Mouse (Mus musculus): Measurements from ENCODE around the gene Tsr1. TPM values are rescaled to one million over a fixed set of nuclear protein-coding genes. Genes with fewer than 3 reads are reported as not detected.
A peak's percentile ranks its signal among the peaks of the same experiment; 100 is the strongest.

Tsr1 gene
- 31.6 and 32.7 TPM in 2 replicates for polyA plus RNA-seq (2015; fragmentation: Nextera tagmentation; extraction: Ambion mirVana)

DNA sequence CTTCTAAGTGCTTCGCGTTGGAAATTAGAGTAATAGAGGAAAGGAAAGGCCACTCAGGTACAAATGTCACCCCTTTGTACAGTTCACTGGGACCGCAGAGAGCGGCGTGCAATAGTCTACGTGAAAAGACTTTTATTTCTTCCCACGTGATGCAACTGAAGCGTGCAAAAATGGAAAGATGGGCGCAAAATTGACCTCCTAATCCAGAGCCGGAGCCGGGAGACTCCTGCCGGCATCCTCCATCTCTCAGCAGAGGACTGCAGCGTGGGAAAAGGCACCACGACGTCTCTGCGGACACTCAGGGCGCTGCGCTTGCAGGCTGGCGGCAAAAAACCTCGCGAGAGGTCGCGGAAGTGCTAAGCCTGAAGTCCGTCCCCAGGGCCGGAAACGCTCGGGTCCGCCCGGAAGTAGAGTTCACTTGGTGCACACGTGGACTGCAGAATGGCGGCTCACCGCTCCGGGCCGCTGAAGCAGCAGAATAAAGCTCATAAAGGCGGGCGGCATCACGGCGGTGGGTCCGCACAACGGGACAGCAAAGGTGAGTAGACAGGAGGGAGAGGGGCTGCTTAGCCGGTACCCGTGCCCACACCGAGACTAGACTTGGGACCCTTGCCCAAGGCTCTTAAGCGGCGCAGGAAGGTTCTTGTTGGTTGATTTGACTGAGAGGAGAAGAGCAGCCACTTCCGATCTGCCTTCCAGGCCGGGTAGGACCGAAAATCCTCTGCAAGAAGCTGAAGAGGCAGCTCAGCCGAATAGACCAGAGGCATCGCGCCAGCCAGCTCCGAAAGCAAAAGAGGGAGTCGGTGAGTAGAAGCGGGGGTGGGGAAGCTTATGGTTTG lies at the start of gene Tsr1:
Tsr1 (plus strand) TSS at position 394 of the 839 bp plus-strand sequence.
- H3K4me1 ChIP-seq (replicated peaks; ENCODE audit: insufficient read depth, low read length), result peaks cover 4% of the 10 kb centered on the region; the same call in 1 of the 2 replicates
- H3K9me3 ChIP-seq (replicated peaks; ENCODE audit: low read length), result no peaks in the 10 kb centered on the region
- under 1% methylated on average over 54 of the region's 54 CpGs for WGBS
- DNase-seq (ENCODE audit: low spot score) (peak; percentile 97), ATAC-seq (replicated peaks; ENCODE audit: low FRiP score, low read depth) (peak; percentile 86)
- peak within 1 kb of the TSS; percentile 75 for H3K9ac ChIP-seq (ENCODE audit: low read depth, low read length)
- H3K4me3 ChIP-seq (replicated peaks; ENCODE audit: low read depth, low read length), result peak within 1 kb of the TSS; percentile 83
- H3K27ac ChIP-seq, result peak within 1 kb of the TSS; percentile 84
- peak within 1 kb of the TSS; percentile 97 for H3K4me2 ChIP-seq (ENCODE audit: low read length)
- peaks cover 24% of the 10 kb centered on the region for H3K36me3 ChIP-seq (ENCODE audit: insufficient read depth, low read length)
- H3K27me3 ChIP-seq (ENCODE audit: insufficient read depth, low read length), result no peaks in the 10 kb centered on the region
- TF ChIP-seq CTCF (IDR thresholded peaks at IDR 0.05; ENCODE audit: low read depth), result 0 out of 2 replicates have a peak, but pooled peaks have one; percentile 4

DNA sequence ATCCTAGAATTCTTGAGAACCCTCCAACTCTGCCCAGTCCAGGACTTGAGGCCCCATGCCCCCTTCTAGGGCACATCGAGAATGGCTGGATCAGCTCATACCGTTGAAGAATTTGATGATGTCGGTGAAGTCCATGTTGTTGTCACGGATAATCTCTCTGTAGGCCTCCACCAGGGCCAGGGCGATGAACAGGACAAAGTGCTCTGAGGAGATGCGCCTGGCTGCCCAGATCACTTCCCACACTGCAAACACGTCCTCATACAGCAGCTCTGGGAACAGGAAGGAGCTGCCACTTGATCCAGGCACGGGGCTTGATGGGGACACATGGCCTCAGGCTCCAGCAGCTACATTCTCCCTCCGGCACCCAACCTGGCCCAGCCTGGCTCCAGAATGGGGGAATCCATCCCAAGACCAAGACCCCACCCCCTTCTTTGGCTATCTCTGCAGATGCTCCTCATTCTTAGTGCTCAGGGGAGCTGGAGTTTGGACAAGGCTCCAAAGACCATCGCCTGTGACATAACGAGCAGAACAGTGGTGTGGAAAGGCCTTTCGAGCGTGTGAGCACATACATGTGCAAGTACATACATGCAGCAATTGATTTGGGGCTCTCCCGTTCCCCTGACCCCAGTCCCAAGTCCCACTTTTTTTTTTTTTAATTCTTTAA lies 46.7 kb upstream of the Tsr1 start:
- 64% methylated on average over 14 of the region's 14 CpGs for WGBS
- Histone ChIP-seq H3K27me3 (ENCODE audit: insufficient read depth, low read length) (no peaks in the 10 kb centered on the region), H3K9ac (ENCODE audit: low read depth, low read length) (no peak overlapping the region), H3K27ac (peak overlapping the region; percentile 80), H3K9me3 (replicated peaks; ENCODE audit: low read length) (no peaks in the 10 kb centered on the region), H3K36me3 (ENCODE audit: insufficient read depth, low read length) (no peaks in the 10 kb centered on the region), H3K4me1 (replicated peaks; ENCODE audit: insufficient read depth, low read length) (peaks cover 12% of the 10 kb centered on the region), H3K4me2 (ENCODE audit: low read length) (no peak overlapping the region), H3K4me3 (replicated peaks; ENCODE audit: low read depth, low read length) (no peak overlapping the region)
- DNase-seq (ENCODE audit: low spot score) (peak; percentile 51), ATAC-seq (replicated peaks; ENCODE audit: low FRiP score, low read depth) (peak; percentile 64)
- TF ChIP-seq CTCF (IDR thresholded peaks at IDR 0.05; ENCODE audit: low read depth), result no peak

DNA sequence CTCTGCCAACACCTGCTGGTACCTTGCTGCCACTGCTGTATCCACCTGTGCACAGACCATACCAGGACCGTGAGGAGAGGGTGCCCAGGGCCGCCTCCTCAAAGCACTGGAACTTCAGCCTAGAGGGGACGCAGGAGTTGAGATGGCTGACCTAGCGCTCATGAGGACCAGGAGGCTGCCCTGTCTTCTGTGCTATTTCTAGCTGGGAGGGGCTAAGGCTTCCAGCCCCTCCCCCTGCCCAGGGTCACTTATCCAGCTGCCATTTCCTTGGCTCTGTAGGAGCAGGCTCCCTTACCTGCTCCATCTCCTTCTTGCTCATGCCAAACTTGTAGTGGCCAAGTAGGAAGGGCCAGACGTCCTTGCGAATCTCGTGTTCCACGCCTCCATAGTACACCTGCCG lies 40.1 kb upstream of the Tsr1 start:
- no peak for TF ChIP-seq CTCF (IDR thresholded peaks at IDR 0.05; ENCODE audit: low read depth)
- no peaks in the 10 kb centered on the region for H3K36me3 ChIP-seq (ENCODE audit: insufficient read depth, low read length)
- ATAC-seq (replicated peaks; ENCODE audit: low FRiP score, low read depth) (no peak), DNase-seq (ENCODE audit: low spot score) (no peak)
- H3K9ac ChIP-seq (ENCODE audit: low read depth, low read length), result no peak overlapping the region
- H3K4me1 ChIP-seq (replicated peaks; ENCODE audit: insufficient read depth, low read length), result no peaks in the 10 kb centered on the region
- WGBS, result 81% methylated on average over 9 of the region's 9 CpGs
- no peaks in the 10 kb centered on the region for H3K9me3 ChIP-seq (replicated peaks; ENCODE audit: low read length)
- no peak overlapping the region for H3K4me3 ChIP-seq (replicated peaks; ENCODE audit: low read depth, low read length)
- H3K27me3 ChIP-seq (ENCODE audit: insufficient read depth, low read length), result no peaks in the 10 kb centered on the region
- no peak overlapping the region for H3K4me2 ChIP-seq (ENCODE audit: low read length)
- no peak overlapping the region for H3K27ac ChIP-seq

DNA sequence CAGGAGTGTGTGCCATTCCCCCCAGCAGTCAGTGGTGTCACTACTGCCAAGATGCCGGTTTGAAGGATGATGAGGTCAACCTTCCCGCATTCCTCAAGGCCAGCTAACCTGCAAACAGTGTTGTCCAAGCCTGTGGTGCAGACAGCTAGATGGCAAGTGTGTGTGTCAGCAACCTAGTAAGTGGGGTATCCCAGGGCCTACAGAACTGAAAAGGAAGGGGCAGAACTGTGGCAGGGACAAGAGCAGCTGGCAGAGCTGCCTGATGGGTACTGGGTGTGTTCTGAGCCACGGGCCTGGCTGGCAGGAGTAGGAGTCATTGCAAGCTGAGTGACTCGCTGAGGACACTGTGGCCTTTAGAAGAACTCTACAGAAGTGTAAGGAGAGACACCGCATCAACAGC lies 35.7 kb upstream of the Tsr1 start:
- H3K27ac ChIP-seq, result no peak overlapping the region
- no peak overlapping the region for H3K9ac ChIP-seq (ENCODE audit: low read depth, low read length)
- H3K4me3 ChIP-seq (replicated peaks; ENCODE audit: low read depth, low read length), result no peak overlapping the region
- ATAC-seq (replicated peaks; ENCODE audit: low FRiP score, low read depth) (no peak), DNase-seq (ENCODE audit: low spot score) (no peak)
- H3K36me3 ChIP-seq (ENCODE audit: insufficient read depth, low read length), result no peaks in the 10 kb centered on the region
- H3K27me3 ChIP-seq (ENCODE audit: insufficient read depth, low read length), result no peaks in the 10 kb centered on the region
- no peak for TF ChIP-seq CTCF (IDR thresholded peaks at IDR 0.05; ENCODE audit: low read depth)
- H3K9me3 ChIP-seq (replicated peaks; ENCODE audit: low read length), result no peaks in the 10 kb centered on the region
- 70% methylated on average over 5 of the region's 5 CpGs for WGBS
- H3K4me2 ChIP-seq (ENCODE audit: low read length), result no peak overlapping the region
- no peaks in the 10 kb centered on the region for H3K4me1 ChIP-seq (replicated peaks; ENCODE audit: insufficient read depth, low read length)

DNA sequence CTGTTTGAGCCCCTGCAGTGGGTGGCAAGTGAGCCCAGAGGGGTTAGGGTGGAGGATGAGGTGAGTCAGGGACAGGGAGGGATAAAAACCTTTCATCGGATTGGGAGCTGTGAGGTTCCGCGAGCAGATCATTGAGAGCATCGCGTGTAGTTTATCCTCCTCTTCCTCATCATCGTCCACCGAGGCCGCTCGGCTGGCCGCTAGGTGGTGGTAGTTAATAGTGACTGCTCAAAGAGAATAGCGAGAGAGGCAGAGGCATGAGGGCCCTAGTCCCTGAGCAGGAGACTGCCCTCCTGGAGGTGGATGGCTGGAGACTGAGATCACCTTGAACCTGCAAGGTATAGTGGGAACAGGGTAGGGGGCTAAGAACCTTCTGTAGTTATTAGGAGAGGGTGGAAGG lies 34.4 kb upstream of the Tsr1 start:
- Histone ChIP-seq H3K4me2 (ENCODE audit: low read length) (no peak overlapping the region), H3K27ac (no peak overlapping the region), H3K4me3 (replicated peaks; ENCODE audit: low read depth, low read length) (no peak overlapping the region), H3K4me1 (replicated peaks; ENCODE audit: insufficient read depth, low read length) (no peaks in the 10 kb centered on the region), H3K36me3 (ENCODE audit: insufficient read depth, low read length) (0 out of 2 replicates have a peak, but pooled peaks cover 2% of the 10 kb centered on the region), H3K9ac (ENCODE audit: low read depth, low read length) (no peak overlapping the region), H3K9me3 (replicated peaks; ENCODE audit: low read length) (no peaks in the 10 kb centered on the region), H3K27me3 (ENCODE audit: insufficient read depth, low read length) (no peaks in the 10 kb centered on the region)
- TF ChIP-seq CTCF (IDR thresholded peaks at IDR 0.05; ENCODE audit: low read depth), result peak; percentile 65
- no peak for ATAC-seq (replicated peaks; ENCODE audit: low FRiP score, low read depth)
- DNase-seq (ENCODE audit: low spot score), result peak; percentile 57
- 31% methylated on average over 11 of the region's 11 CpGs for WGBS

DNA sequence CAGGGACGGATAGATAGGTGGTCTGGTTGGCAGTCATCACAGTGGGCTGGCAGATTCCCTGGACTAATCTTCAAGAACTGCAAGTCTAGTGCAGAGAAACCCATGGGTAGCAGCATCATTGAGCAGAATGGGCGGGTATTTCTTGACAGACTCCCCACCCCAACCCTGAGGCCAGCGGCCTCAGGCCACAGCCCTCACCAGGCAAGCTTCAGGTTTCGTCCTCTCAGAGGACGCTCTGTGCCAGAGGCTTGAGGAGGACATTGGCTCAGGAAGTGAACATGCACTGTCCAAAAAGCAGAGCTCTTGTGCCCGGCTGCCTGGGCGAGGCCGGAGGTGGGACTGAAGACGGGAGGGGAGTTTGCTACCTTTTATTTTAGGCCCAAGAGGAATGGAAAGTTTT lies 33.5 kb upstream of the Tsr1 start:
- TF ChIP-seq CTCF (IDR thresholded peaks at IDR 0.05; ENCODE audit: low read depth), result no peak
- no peaks in the 10 kb centered on the region for H3K4me1 ChIP-seq (replicated peaks; ENCODE audit: insufficient read depth, low read length)
- ATAC-seq (replicated peaks; ENCODE audit: low FRiP score, low read depth) (no peak), DNase-seq (ENCODE audit: low spot score) (no peak)
- WGBS, result 77% methylated on average over 9 of the region's 9 CpGs
- H3K9ac ChIP-seq (ENCODE audit: low read depth, low read length), result no peak overlapping the region
- no peaks in the 10 kb centered on the region for H3K27me3 ChIP-seq (ENCODE audit: insufficient read depth, low read length)
- H3K9me3 ChIP-seq (replicated peaks; ENCODE audit: low read length), result no peaks in the 10 kb centered on the region
- 0 out of 2 replicates have a peak, but pooled peaks cover 5% of the 10 kb centered on the region for H3K36me3 ChIP-seq (ENCODE audit: insufficient read depth, low read length)
- H3K4me2 ChIP-seq (ENCODE audit: low read length), result no peak overlapping the region
- H3K4me3 ChIP-seq (replicated peaks; ENCODE audit: low read depth, low read length), result no peak overlapping the region
- no peak overlapping the region for H3K27ac ChIP-seq
